Mouse (Mus musculus) kidney, postnatal 0 days (tissue): ENCODE measurements around the gene Carns1. TPM values are rescaled to one million over a fixed set of nuclear protein-coding genes. Genes with fewer than 3 reads are reported as not detected.
A peak's percentile ranks its signal among the peaks of the same experiment; 100 is the strongest.

ENCODE experiments used
- ATAC-seq: fragments of 200-750 bp; cut with Nextera tagmentation; replicated peaks from 2 replicates; pipeline ENCODE4 v1.8.0; 2017; ENCODE audit warnings: low read depth, moderate number of reproducible peaks, moderate TSS enrichment, moderate library complexity; ENCODE audit not compliant: low FRiP score
- DNase-seq: peaks from one replicate; pipeline ENCODE4 v3.0.0-alpha.2; 2016; ENCODE audit warnings: low spot score
- H3K27ac ChIP-seq: fragments of 300-500 bp; sonication (generic); 2 replicates; pipeline ENCODE4 v1.5.1; 2014; ENCODE audit warnings: mild to moderate bottlenecking
- H3K27me3 ChIP-seq: fragments of 300-500 bp; sonication (generic); 2 replicates; pipeline ENCODE4 v1.6.1; 2014; ENCODE audit warnings: low read length, mixed read lengths; ENCODE audit not compliant: insufficient read depth
- H3K36me3 ChIP-seq: fragments of 300-500 bp; sonication (generic); 2 replicates; pipeline ENCODE4 v1.6.1; 2014; ENCODE audit warnings: low read length, mixed read lengths; ENCODE audit not compliant: insufficient read depth
- H3K4me1 ChIP-seq: fragments of 300-500 bp; sonication (generic); replicated peaks from 2 replicates; pipeline ENCODE4 v1.6.1; 2014; ENCODE audit warnings: antibody characterized with exemption, low read length, mixed read lengths; ENCODE audit not compliant: insufficient read depth
- H3K4me2 ChIP-seq: fragments of 300-500 bp; sonication (generic); 2 replicates; pipeline ENCODE4 v1.6.1; 2014; ENCODE audit warnings: mild to moderate bottlenecking, low read length, moderate library complexity, mixed read lengths
- H3K4me3 ChIP-seq: fragments of 300-500 bp; sonication (generic); replicated peaks from 2 replicates; pipeline ENCODE4 v1.5.1; 2014; ENCODE audit warnings: low read depth, low read length
- H3K9ac ChIP-seq: fragments of 300-500 bp; sonication (generic); 2 replicates; pipeline ENCODE4 v1.6.1; 2014; ENCODE audit warnings: low read depth, low read length
- H3K9me3 ChIP-seq: fragments of 300-500 bp; sonication (generic); replicated peaks from 2 replicates; pipeline ENCODE4 v1.6.1; 2016; ENCODE audit warnings: low read length, inconsistent platforms, mixed read lengths
- CTCF ChIP-seq: IDR thresholded peaks from 2 replicates; pipeline ENCODE4 v1.5.1; 2016; ENCODE audit warnings: antibody characterized with exemption, low read depth, mild to moderate bottlenecking, moderate library complexity
- WGBS: fragments of 180-500 bp; shearing (Covaris S2); extraction: QIAGEN DNeasy Blood & Tissue Kit; methylation state at CpG from one replicate; pipeline ENCODE4 v1.1.7; 2014; 5-methylcytosine and 5-hydroxymethylcytosine counted together
- polyA plus RNA-seq: library from polyadenylated mRNA; unstranded; fragments of >200 nt; fragmentation: Nextera tagmentation; extraction: Ambion mirVana; gene quantifications from 2 replicates; pipeline ENCODE4 v1.2.1, GENCODE M21; 2015

Carns1 gene
- polyA plus RNA-seq, 1 experiment from 2014 or later: 3.3 TPM

- no peak overlapping the region for H3K4me2 ChIP-seq
These were observed 8.4 kb upstream of the Carns1 start for GRCm38 (mm10) chr19:4183689-4184088.

DNA sequence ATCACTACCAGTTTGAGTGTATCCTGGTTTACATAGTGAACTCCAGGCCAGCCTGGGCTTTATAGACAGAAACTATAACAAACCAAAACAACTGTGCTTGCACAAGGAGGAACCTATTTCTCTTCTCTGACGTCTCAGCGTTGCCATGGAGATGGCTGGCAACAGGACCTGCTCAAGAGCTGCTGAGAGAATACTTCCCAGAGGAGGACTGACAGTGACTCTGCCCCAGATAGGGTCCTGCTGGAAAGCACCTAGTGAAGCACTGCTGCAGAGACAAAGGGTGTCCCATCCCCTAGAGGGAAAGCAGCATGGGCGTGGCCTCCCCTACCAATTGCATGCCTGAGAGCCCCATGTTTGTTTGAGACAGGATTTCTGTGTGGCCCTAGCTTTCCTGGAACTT lies 6.6 kb upstream of the Carns1 start:
- TF ChIP-seq CTCF: no peak
- H3K9ac ChIP-seq: no peak overlapping the region
- H3K4me3 ChIP-seq: no peak overlapping the region
- H3K4me1 ChIP-seq: peaks cover 9% of the 10 kb centered on the region
- 42% methylated on average over 3 of the region's 3 CpGs for WGBS
- DNase-seq (peak; percentile 67), ATAC-seq (no peak; the same call in 1 of the 2 replicates)
- H3K9me3 ChIP-seq: no peaks in the 10 kb centered on the region
- no peaks in the 10 kb centered on the region for H3K36me3 ChIP-seq
- H3K27me3 ChIP-seq: 0 out of 2 replicates have a peak, but pooled peaks cover under 1% of the 10 kb centered on the region
- H3K4me2 ChIP-seq: no peak overlapping the region
- H3K27ac ChIP-seq: no peak overlapping the region

More at GRCm38 (mm10) chr19:4183689-4184088, 8.4 kb upstream of the Carns1 start:
- H3K4me1 ChIP-seq: peaks cover 9% of the 10 kb centered on the region
- DNase-seq (no peak), ATAC-seq (no peak)
- no peak overlapping the region for H3K27ac ChIP-seq
- no peak overlapping the region for H3K9ac ChIP-seq
- no peak for TF ChIP-seq CTCF
- H3K36me3 ChIP-seq: no peaks in the 10 kb centered on the region
- H3K9me3 ChIP-seq: no peaks in the 10 kb centered on the region
- no peak overlapping the region for H3K4me3 ChIP-seq
- no peaks in the 10 kb centered on the region for H3K27me3 ChIP-seq
- WGBS: 92% methylated on average over 2 of the region's 2 CpGs

GRCm38 (mm10) chr19:4180411-4180810 lies 5.1 kb upstream of the Carns1 start:
- no peak for ATAC-seq

DNA sequence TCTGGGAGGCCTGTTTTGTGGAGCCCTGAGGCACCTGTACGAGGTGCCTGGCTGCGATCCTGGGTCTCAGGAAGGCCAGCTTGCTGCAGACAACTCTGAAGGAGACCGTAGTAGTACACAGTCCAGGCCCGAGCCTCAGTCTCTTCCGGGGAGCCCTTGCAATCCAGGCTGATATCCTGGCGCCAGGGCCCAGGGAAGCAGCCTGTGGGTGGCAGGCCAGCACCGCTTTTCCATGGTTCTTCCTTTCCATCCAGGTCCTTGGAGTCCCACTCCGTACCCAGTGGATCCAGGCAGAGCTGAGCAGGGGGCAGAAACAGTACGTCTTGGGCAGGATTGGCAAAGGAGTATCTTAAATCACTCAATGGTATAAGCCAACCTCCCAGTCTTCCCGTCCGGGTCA lies 2.4 kb downstream of the Carns1 start:
- Histone ChIP-seq H3K27me3 (0 out of 2 replicates have a peak, but pooled peaks cover 3% of the 10 kb centered on the region), H3K4me2 (no peak overlapping the region), H3K9ac (no peak overlapping the region), H3K9me3 (no peaks in the 10 kb centered on the region), H3K4me1 (peaks cover 31% of the 10 kb centered on the region), H3K27ac (no peak overlapping the region), H3K36me3 (no peaks in the 10 kb centered on the region), H3K4me3 (no peak overlapping the region)
- DNase-seq (no peak), ATAC-seq (no peak)
- WGBS: 55% methylated on average over 11 of the region's 11 CpGs
- peak; percentile 38 for TF ChIP-seq CTCF

More at GRCm38 (mm10) chr19:4180411-4180810, 5.1 kb upstream of the Carns1 start:
- WGBS: 92% methylated on average over 7 of the region's 7 CpGs
- no peak overlapping the region for H3K4me2 ChIP-seq
- H3K9ac ChIP-seq: no peak overlapping the region
- H3K36me3 ChIP-seq: no peaks in the 10 kb centered on the region
- H3K4me3 ChIP-seq: no peak overlapping the region
- no peak overlapping the region for H3K27ac ChIP-seq
- no peak for DNase-seq
- peaks cover 11% of the 10 kb centered on the region for H3K4me1 ChIP-seq
- 0 out of 2 replicates have a peak, but pooled peaks cover 3% of the 10 kb centered on the region for H3K27me3 ChIP-seq
- H3K9me3 ChIP-seq: no peaks in the 10 kb centered on the region
- no peak for TF ChIP-seq CTCF

GRCm38 (mm10) chr19:4171393-4172290 lies 3.6 kb downstream of the Carns1 start:
- TF ChIP-seq CTCF: no peak
- WGBS: 60% methylated on average over 13 of the region's 13 CpGs
- no peak overlapping the region for H3K4me3 ChIP-seq

DNA sequence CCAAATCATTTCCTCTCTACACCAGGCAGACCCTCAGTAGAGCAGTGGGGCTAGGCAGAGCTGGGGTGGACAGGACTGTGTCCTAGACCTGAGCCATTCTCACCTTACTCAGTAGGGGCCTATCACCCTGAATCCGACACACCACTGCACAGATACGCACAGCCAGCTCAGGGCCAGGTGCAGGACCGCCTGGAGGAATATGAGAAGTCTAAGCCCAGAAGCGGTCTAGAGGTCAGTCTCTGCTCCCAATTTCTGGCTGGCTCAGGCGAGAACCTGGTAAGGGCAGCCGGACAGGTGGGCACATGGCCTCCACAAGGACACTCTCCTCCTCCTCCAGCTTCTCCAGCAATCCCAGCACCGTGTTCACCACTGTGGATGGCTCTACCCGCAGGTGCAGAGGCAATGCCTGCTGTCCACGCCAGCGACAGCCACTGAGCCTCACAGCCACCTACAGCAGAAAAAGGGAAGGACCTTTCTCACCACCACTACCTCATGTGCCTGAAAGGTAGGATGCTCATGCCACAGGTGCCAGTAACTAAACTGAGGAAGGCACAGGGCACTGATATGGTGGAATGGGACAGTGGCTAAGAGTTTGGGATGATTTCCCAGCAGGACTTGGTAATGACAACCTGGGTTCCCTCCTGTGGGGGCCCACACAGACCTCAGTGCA lies 4.4 kb downstream of the Carns1 start:
- Histone ChIP-seq H3K27me3 (no peaks in the 10 kb centered on the region), H3K27ac (no peak overlapping the region), H3K4me1 (peaks cover 30% of the 10 kb centered on the region), H3K4me2 (no peak overlapping the region), H3K9ac (no peak overlapping the region), H3K9me3 (no peaks in the 10 kb centered on the region), H3K4me3 (no peak overlapping the region), H3K36me3 (no peaks in the 10 kb centered on the region)
- DNase-seq (no peak), ATAC-seq (no peak)
- WGBS: 78% methylated on average over 10 of the region's 10 CpGs
- TF ChIP-seq CTCF: no peak

More at GRCm38 (mm10) chr19:4171393-4172290, 3.6 kb downstream of the Carns1 start:
- ATAC-seq (no peak), DNase-seq (no peak)
- Histone ChIP-seq H3K27me3 (0 out of 2 replicates have a peak, but pooled peaks cover under 1% of the 10 kb centered on the region), H3K4me1 (peaks cover 31% of the 10 kb centered on the region), H3K4me2 (no peak overlapping the region), H3K27ac (no peak overlapping the region; the same call in 1 of the 2 replicates), H3K9ac (no peak overlapping the region), H3K36me3 (no peaks in the 10 kb centered on the region), H3K9me3 (no peaks in the 10 kb centered on the region)
